Mouse (Mus musculus) frontal cortex, postnatal 36 days (tissue): ENCODE data around the gene Lsm11.
"Not testable (repeated sequence)": the region's sequence is repeated elsewhere in the genome, so short reads cannot be mapped to it uniquely, and the experiment has no call there.

ENCODE experiments used
- DNase-seq, 2 experiments: peaks; one replicate each; pipeline ENCODE4 v3.0.0; 2022; ENCODE audit warnings: low spot score in 2 of 2

Gene Lsm11

DNA sequence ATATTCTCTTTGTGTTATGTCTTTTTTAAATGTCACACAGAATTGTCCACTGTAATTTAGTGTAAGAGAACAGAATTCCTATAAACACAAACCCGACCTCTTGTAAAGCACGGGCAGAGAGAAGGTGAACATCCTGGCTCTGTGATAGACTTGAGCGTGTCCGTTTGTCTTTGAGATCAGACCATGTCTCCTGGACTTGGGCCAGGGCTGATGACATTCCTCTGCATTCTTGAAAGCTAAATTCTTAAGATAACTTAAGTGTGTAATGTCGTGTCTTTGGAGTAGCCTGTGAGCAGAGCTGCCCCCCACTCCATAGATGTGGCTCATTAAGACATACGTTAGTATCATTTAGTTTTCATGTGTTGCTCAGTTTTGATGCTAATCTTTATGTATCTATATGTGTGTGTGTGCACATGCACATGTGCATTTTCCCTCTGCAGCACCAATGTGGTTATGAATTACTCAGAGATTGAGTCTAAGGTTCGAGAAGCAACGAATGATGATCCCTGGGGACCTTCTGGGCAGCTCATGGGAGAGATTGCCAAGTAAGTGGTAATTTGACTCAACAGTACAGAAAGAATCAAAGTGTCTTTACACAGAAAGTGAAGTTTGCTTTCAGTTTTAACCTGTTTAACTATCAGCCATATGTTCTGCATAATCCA lies 61.3 kb downstream of the Lsm11 start:
- no peak for DNase-seq

DNA sequence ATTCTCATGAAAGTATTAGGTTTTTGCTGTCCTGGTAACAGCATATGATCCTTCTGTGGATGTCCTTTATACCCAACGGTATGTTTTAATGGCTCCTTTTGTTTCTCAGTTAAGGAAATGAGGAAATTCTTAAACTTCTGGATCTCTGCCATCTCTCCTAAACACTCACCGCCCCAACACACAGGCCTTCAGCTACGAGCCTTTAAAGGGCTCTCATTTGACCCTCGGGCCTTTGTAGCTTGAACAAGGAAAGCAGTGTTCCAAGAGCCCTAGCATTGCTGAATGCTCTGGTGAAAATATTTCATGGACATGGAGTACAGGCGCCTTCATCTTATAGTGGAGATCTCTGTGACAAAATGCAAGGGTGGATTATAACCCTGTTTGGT lies 63.1 kb downstream of the Lsm11 start:
- DNase-seq, result no peak

GRCm38 (mm10) chr11:45881026-45881682 lies 63.6 kb downstream of the Lsm11 start:
- DNase-seq, result peak in 1 of 2 experiments; percentile 51

DNA sequence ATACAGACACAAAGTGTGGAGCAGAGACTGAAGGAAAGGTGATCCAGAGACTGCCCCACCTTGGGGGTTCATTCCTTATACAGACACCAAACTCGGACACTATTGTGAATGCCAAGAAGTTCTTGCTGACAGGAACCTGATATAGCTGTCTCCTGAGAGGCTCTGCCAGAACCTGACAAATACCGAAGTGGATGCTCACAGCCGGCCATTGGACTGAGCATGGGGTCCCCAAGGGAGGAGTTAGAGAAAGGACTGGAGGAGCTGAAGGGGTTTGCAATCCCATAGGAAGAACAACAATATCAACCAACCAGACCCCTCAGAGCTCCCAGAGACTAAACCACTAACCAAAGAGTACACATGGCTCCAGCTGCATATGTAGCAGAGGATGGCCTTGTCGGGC lies 65.4 kb downstream of the Lsm11 start:
- DNase-seq, result not testable (repeated sequence)
